Mouse (Mus musculus): Measurements from ENCODE around the gene Klk1b8.

- TF ChIP-seq POLR2A (IDR thresholded peaks at IDR 0.05; ENCODE audit: extremely low read depth, insufficient read depth, low read length) (no peak), CTCF (IDR thresholded peaks at IDR 0.05; ENCODE audit: low read depth, low read length) (no peak)
Observed at GRCm38 (mm10) chr7:43921941-43922340, 28.5 kb upstream of the Klk1b8 start.

Data from liver, adult 2 months (tissue).